Mouse (Mus musculus) thymus, postnatal 4 days (tissue): Measurements from ENCODE around the gene Fahd2a.
A peak's percentile ranks its signal among the peaks of the same experiment; 100 is the strongest.

Experiments
- DNase-seq: peaks from one replicate; pipeline ENCODE4 v3.0.0; 2021

Fahd2a gene

DNA sequence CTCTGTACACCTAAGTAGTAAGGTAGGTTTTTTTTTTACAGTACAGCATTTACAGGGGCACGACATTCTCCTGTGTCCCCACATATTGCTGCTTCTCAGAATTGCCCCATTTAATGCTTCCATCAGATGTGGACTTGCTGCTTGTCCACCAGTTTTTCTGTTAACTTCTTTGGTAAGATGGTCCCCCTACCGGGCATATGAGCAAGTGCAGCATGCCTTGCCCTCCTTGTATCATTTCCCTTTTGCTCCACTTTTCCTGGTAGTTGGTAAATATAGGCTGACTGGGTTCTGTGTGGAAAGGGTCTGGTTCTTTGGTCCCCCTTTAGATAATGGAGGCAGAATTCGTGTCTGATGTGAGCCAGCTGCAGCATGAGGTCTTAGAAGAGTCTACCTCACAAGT is 14.1 kb downstream of the Fahd2a start:
- DNase-seq: peak; percentile 38

DNA sequence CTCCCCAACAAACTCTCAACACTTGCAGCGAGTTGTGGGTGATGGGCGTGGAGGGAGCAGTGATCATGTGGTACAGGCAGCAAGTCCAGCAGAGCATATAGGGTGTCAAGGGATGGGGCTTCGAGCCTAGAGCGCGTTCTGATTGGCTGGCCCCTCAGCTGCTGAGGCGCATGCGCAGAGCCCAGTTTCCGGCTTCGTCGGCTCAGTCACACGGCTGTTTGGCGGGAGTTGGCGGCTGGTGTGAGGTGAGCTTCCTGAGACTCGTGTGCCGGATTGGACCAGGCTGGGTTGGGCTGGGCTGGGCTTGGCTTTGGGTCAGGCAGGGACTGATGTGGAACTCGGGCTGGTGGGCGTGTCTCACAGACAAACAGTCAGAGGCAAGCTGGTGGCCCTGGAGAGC is 19.4 kb downstream of the Fahd2a start, which contains the start of gene Gpat2:
Gpat2 (plus strand) TSS at position 223 of the 400 bp plus-strand sequence.
- peak; percentile 15 for DNase-seq

DNA sequence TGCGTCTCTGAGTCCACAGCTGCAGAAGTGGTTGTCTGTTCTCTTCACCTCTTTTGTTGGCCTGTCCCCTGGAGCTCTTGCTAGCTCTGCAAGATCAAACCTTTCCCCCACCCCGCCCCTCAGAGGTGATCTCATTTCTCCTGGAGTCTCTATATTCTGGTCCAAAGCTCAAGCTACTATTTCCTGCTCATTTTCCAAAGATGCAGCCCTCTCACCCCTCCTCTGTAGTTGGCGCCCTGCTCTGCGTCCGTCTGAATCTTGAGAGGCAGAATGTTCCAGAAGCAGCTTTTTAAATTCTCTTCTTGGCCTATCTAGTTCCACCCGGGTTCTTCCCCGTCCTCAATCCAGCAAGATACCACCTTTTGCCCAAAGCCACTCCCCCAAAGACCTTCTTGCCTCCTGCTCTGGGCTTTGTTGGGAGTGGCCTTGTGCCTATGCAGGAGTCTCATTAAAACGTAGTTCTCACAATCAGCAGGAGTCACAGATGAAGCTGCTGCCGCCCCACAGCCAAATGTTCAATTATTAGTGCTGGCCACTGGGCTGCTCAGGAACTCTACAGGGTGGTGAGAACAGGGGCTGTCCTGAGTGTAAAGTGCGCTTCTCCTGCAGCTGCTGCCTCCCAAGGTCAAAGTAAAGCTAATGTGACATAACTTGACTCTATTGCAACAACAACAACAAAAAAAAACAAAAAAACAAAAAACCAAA is 25.9 kb downstream of the Fahd2a start:
- no peak for DNase-seq

DNA sequence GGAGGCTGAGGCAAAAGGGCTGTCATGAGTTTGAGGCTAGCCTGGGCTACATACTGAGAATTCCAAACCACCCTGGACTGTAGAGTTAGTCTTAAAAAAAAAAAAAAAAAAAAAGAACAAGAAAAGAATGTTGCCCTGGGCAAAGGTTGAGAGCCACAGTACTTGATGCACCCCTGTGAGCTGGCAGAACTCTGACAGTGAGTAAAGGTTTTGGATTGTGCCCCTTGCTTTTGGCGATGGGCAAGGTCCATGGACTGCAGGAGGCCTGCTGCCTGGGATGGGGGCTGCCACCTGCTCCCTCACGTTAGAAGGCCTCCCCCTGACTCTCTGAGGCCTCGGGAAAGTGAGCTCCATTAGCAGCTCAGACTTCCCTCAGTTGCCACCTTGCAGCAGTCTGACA is 27.7 kb downstream of the Fahd2a start:
- no peak for DNase-seq

DNA sequence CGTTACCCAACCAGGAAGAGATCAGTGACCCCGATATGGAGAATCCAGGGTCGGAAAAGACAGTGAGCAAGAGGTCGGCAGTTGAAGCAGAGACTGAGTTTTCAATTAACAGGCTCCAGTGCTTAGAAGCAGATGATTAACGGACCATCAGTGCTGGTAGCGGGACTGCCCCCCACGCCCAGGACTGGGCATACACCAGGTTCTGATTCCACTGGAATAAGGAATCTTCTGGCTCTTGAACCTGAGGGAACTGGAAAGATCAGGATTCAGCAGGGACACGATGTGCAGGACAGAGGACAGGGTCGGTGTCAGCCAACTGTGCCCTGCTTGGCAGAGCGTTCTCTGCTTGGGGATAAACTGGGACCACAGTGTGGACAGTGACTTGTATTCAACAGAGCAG is 28.6 kb downstream of the Fahd2a start:
- DNase-seq: no peak

DNA sequence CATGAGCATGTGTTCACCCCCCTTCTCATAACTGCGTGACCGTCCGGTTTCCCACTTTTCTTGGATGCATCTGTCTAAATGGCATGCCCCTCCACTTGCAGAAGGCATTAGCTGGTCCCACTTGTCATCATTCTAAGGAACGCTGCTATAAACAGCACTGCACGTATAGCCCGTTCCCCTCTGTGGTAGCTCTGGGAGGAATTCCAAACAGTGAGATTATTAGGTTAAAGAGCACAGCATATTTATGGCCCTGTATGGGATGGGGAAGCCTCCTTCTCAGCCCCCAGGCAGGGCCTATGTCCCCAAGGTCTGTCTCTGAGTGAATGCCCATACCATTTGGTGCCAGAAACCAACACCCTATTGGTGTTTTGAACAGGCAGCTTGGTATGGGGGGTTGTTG is 33.2 kb downstream of the Fahd2a start:
- DNase-seq: no peak

DNA sequence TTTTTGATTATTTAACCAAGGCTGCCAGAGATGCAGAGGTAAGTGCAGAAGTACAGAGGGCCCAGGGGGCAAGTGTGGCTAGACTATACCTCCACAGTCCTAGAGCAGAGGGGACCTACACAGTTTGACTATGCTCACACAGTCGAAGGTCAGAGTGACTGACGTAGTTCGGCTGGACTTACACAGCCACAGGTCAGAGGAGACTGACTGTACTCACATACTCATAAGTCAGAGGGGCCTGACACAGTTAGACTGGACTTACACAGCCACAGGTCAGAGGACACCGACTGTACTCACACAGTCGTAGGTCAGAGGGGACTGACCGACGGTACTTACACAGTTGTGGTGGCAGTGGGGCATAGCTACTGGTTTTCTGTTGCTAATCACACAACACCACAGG is 45.6 kb downstream of the Fahd2a start:
- no peak for DNase-seq

DNA sequence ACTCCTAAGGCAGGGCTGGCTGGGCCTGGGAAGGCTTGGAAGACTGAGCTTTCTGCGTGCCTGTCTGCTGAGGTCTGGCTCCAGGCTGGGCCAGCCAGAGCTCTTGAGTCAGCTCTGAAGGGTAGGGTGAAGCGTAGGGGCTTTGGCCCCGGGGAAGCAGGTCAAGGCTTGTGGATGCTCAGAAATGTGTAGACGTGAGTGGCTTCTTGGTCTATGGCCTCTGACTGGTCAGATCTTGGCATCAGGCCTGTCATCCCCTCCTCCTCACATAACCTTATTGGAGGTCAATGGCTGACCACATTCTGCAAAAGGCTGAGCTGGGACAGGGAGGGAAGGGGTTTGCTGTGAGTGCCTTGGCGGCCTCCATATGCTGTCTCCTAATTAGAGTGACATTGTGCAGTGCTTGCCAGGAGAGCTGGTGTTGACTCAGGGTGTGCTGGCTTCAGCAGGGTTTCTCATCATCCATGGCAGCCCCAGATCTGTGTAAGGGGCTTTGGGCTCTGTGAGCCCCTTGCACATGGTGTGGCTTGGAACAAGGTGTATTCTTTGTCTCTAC is 49.7 kb downstream of the Fahd2a start:
- no peak for DNase-seq

DNA sequence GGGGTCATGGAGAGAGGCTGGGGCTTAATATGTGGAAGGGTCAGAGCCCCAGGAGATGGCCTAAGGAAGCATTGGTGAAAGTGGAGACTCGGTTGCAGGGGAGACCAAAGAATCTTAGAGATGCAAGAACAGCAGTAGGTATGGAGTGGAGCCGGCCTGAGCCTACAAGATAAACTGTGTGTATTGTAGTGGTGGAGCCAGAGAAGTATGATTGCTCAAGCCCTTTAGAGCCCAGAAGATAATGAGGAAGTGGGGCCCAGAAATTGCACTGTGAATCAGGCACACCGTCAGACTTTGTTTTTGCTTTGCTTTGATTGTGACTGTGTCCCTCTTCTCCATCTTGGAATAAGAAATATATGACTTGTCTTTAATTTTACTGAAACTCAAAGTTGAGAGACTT is 53.0 kb downstream of the Fahd2a start:
- no peak for DNase-seq

DNA sequence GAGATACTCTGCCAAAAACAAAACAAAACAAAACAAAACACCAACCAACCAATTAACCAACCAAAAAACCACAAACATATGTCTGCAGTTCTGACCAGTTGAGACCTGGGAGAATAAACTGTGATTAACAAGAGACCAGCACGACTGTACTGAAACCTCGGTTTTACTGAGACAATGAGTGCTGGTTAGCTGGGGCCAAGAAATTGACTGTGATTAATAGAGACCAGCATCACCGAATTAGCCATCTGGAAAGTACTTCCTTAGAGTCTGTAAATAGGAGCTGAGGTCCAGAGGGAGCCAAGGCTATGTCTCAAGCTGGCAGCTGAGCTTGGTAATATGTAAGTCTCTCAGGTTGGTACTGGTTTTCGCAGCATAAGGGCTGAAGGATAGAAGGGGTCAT is 53.5 kb downstream of the Fahd2a start:
- DNase-seq: no peak

DNA sequence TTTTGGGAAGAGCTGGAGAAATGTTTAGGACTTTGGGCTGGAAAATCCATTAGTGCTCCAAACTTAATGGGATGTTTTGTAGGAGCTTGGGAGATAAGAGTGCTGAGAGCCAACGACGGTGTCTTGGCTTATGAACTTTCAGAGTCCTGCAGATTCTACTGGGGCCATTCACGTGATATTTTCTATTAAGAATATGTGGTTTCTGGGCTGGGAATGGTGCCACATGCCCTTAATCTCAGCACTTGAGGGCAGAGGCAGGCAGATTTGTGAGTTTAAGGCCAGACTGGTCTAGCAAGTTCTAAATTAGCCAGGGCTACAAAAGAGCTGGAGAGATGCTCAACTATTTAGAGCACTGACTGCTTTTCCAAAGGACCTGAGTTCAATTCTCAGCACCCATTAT is 54.0 kb downstream of the Fahd2a start:
- DNase-seq: no peak

DNA sequence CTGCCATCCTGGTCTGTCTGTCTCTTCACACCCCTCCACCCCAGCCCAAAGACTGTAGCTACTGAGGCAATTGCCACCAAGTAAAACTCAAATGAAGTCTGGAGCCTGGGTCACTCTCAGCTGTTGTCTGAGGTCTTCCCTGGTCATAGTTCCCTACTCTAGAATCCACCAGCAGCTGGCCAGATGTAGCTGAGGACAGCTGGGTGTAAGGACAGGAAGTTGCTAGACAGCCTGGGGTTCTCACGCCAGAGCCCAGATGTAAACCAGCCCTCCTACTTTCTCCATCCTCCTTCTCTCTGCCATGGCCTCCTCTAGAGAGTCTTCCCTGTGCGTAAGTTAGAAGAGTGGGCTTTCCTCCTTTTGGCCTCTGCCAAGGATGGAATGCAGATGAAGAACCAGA is 56.8 kb downstream of the Fahd2a start:
- no peak for DNase-seq
